Mouse (Mus musculus) adrenal gland, postnatal 10 days (tissue): Measurements from ENCODE around the gene Cep83. TPM values are rescaled to one million over a fixed set of nuclear protein-coding genes. Genes with fewer than 3 reads are reported as not detected.
"Not testable (repeated sequence)": the region's sequence is repeated elsewhere in the genome, so short reads cannot be mapped to it uniquely, and the experiment has no call there.

ENCODE experiments used
- DNase-seq: peaks from one replicate; pipeline ENCODE4 v3.0.0; 2021; ENCODE audit warnings: mixed read lengths
- long read RNA-seq, 2 experiments: library from polyadenylated mRNA; stranded (forward); transcript quantifications; one replicate each; pipeline ENCODE4 v2.0.0; 2021
- total RNA-seq, 2 experiments: library from RNA; stranded (reverse); gene quantifications; 2 replicates each; pipeline ENCODE4 v1.2.3; 2021

Gene Cep83
- total RNA-seq, result 10 to 100 TPM; 10.9 to 13.5 TPM
- long read RNA-seq, experiment 1, transcript Cep83-201 (16 exons, 3,639 nt), result major isoform, 12 of 15 reads
- long read RNA-seq, experiment 1, partial matches to known transcripts, result 2 of 15 reads
- long read RNA-seq, experiment 1, other reads (novel, unspliced or antisense), result 1 of 15 reads
- long read RNA-seq, experiment 2, transcript Cep83-201 (16 exons, 3,639 nt), result major isoform, 7 of 12 reads
- long read RNA-seq, experiment 2, partial matches to known transcripts, result 2 of 12 reads
- long read RNA-seq, experiment 2, other reads (novel, unspliced or antisense), result 3 of 12 reads

GRCm38 (mm10) chr10:94688420-94689175 is at the start of gene Cep83:
Gene Cep83 (plus strand): TSS chr10:94688654.
- peak; percentile 98 for DNase-seq

- DNase-seq, result no peak
Measured at GRCm38 (mm10) chr10:94639281-94639680, 49.2 kb upstream of the Cep83 start.

GRCm38 (mm10) chr10:94640067-94640466 is 48.4 kb upstream of the Cep83 start:
- no peak for DNase-seq

DNA sequence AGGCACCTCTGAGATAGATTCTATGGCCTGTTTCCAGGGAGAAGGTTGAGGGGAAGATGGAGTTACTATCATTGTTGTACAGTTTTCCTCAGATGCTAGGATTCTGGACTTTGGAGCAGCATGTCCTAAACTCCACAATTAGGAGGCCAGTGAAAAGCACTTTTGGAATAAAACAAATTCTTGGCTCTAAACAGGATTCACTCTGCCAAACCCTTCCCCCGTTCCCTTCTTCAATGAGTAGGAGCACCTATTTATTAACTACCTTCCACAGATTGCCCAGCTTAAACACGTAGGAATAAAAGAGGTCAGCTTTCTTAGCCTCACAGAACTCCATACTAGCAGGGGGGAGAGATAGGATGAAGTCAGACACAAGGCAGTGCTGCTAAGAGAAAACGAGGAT is 24.4 kb upstream of the Cep83 start:
- DNase-seq, result no peak

DNA sequence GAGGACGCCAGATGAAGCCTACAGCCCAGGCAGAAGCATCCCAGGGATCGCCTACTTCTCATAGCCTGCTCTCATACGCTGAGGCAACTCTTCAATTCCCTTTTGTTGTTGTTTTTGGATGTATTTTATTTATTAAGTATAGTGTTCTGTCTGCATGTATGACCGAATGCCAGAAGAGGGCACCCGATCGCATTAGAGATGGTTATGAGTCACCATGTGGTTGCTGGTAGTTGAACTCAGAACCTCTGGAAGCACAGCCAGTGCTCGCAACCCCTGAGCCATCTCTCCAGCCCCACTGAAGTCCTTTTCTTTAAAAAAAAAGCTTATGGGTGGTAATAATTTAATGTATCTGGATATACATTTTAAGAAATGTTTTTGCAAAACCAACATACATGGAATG is 24.0 kb upstream of the Cep83 start:
- no peak for DNase-seq

GRCm38 (mm10) chr10:94668147-94668546 is 20.3 kb upstream of the Cep83 start:
- DNase-seq, result no peak

DNA sequence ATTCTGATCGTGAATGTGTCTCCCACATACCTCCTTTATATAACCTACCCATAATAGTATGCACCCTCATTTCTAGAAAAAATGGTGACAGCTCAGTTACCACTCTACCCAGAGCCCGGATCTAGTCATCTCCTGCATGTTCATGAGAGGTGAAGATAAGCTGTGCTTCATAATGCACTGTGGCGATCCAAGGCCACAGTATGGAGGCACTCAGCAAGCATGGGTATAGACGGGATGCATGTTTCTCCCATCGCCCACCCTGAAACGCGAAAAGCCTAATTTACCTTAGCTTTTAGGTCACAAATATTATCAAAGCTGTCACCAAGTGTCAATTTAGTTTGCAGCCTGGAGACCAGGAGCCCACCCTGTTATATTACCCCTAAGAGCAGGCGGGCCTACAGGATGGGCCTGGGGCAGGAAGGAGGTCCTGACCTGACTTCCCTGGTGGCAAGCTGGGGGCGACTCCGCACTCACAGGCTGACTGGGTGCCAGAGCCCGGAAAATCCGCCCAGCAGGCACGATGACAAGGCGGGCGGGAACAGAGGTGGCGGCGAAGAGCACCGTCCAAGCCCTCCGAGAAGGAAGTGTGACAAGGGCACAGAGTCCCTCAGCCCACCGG is 544 bp upstream of the Cep83 start:
- DNase-seq, result peak; percentile 76

- no peak for DNase-seq
Measured at GRCm38 (mm10) chr10:94689176-94689510, 689 bp downstream of the Cep83 start.

- DNase-seq, result no peak
Measured at GRCm38 (mm10) chr10:94690376-94690775, 1.9 kb downstream of the Cep83 start.

DNA sequence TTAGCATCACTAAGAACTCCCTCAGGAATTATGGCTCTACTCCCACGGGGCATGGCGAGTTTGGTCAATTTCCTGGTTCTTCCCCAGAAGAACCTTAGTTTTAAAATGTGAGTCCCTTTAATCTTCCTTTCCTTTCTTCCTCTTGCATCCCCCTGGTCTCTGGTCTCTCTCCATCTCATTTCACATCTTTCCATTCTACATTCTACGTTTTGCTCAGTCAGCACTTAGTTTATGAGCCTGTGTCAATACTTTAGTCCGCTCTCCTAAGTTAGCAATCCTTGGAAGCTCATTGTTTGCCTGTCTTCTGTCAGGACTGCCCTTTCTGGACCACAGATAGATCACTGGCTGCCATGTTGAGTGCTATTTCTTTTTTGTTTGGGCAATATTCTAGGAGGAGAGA is 3.7 kb downstream of the Cep83 start:
- DNase-seq, result no peak

DNA sequence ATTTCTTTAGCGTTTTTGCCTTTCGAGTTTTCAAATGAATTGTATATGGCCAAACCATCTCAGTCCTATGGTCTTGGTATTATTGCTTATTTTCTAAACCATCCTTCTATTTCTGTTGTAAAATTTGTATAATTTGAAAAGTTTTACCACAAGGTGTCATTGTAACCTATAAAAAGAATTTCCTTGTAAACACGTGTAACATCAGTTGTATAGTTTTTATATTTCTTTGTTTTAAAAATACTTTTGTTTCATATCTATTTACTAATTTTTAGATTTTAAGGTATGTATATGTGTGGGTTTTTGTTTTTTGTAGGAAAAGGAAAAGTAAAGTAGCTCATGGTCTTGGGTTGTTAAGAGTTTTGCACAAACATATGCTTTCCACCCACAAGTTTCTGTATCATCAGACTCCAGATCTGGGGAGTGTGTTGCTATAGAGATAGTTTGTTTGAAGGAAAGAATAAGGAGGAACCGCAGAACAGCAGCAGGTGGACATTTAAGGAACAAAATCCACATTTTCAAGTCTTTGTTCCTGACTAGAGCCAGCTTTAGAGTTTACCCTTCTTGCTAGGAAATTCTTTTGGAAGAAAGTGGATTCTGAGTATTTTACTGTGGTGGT is 17.3 kb downstream of the Cep83 start:
- DNase-seq, result no peak

DNA sequence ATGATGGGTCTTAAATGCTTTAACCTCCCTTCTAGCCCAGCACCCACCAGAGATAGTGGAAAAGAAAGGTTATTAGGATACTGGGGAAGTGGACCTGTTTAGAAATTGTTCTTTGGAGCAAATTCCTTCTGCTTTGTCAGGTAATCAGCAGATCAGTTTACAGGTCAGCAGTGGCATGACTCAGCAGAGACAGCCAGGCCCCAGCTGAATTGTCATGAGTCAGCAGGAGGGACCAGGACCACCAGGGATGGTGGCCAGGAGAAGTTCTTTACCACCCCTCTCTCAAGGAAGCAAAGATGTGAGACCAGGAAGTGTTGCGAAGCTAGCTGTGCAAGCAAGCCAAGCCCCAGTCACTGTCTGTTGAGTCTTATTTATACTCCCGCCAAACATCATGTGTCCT is 18.2 kb downstream of the Cep83 start:
- no peak for DNase-seq

DNA sequence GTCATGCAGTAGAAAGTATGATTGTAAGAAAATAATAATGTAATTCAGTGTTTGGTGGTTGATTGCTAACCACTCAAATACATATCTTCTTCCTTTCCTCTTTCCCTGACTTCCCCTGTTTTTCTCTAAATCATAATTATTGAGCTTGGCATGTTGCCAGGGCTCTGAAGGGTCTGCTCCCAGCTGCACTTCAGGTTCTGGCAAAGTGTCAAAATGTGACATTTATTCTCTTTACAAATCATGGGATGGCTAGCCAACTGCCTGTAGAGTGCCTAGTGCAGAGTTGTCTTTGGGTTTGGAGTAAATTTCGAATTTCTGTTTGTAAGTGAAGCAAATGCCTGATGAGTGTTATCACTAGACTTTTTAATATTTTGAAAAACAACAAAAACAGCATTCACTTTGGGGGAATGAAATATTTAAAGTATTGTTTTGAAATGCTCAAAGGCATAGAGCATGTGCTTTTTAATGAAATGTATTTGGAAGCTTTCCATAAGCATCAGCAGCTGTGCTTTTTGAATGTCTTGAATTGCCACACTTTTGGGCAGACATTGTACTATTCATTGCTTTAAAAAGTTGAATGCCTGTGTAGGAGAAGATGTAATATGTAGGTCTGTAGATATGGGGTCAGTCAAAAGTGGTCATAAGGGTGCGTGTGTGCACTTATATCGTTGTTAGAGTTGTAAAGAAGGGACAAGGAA is 21.3 kb downstream of the Cep83 start:
- DNase-seq, result peak; percentile 7

- DNase-seq, result no peak
Measured at GRCm38 (mm10) chr10:94710320-94710695, 21.9 kb downstream of the Cep83 start.

- no peak for DNase-seq
Measured at GRCm38 (mm10) chr10:94720300-94720699, 31.8 kb downstream of the Cep83 start.

DNA sequence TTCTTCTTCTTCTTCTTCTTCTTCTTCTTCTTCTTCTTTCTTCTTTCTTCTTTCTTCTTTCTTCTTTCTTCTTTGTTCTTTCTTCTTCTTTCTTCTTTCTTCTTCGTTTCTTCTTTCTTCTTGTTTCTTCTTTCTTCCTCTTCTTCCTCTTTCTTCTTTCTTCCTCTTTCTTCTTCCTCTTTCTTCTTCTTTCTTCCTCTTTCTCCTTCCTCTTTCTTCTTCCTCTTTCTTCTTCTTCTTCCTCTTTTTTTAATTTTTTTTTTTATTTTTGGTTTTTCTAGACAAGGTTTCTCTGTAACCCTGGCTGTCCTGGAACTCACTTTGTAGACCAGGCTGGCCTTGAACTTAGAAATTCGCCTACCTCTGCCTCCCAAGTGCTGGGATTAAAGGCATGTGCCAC is 39.6 kb downstream of the Cep83 start:
- not testable (repeated sequence) for DNase-seq

GRCm38 (mm10) chr10:94730445-94730844 is 42.0 kb downstream of the Cep83 start:
- DNase-seq, result no peak

GRCm38 (mm10) chr10:94734829-94735228 is 46.4 kb downstream of the Cep83 start:
- no peak for DNase-seq

- DNase-seq, result no peak
Measured at GRCm38 (mm10) chr10:94740221-94740620, 51.8 kb downstream of the Cep83 start.

GRCm38 (mm10) chr10:94741459-94741858 is 53.0 kb downstream of the Cep83 start:
- no peak for DNase-seq

- no peak for DNase-seq
Measured at GRCm38 (mm10) chr10:94747011-94747410, 58.6 kb downstream of the Cep83 start.

DNA sequence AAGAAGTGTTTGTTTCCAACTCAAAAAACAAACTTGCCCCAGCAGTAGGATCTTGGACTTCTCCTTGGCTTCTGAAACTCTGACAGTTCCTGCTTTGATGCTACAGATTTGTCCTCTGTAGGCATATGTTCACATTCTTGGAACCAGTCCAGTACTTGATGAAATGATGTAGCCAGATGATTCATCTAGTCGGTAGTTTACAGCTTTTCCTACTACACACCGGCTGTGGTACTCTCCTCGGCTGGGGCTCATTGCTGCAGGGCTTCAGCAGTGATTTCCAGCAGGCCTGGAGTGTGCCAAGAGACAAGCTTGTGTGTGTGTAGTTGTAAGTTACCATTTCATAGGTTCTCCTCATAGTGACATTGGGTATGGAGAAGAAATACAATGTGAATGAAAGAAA is 83.0 kb downstream of the Cep83 start:
- DNase-seq, result no peak

- DNase-seq, result no peak
Measured at GRCm38 (mm10) chr10:94777576-94777975, 89.1 kb downstream of the Cep83 start.
